Mouse (Mus musculus) heart, adult 2 months (tissue): ENCODE results near the gene Ldb3. TPM values are rescaled to one million over a fixed set of nuclear protein-coding genes. Genes with fewer than 3 reads are reported as not detected.

Experiments used
- DNase-seq, 2 experiments: peaks; one replicate each; pipeline ENCODE4 v3.0.0; 2021
- H3K27ac ChIP-seq: fragments of 200-600 bp; 2 replicates; pipeline ENCODE4 v1.8.1; 2022
- H3K27me3 ChIP-seq: fragments of 200-500 bp; 2 replicates; pipeline ENCODE4 v1.6.1; 2012; ENCODE audit warnings: mild to moderate bottlenecking, low read length, inconsistent platforms, mixed read lengths; ENCODE audit not compliant: control insufficient read depth, insufficient read depth
- H3K36me3 ChIP-seq: fragments of 200-500 bp; 2 replicates; pipeline ENCODE4 v1.6.1; 2012; ENCODE audit warnings: low read length, inconsistent platforms; ENCODE audit not compliant: control insufficient read depth, insufficient read depth
- H3K4me1 ChIP-seq: fragments of 200-500 bp; 2 replicates; pipeline ENCODE4 v1.6.1; 2011; ENCODE audit warnings: low read length; ENCODE audit not compliant: control insufficient read depth, insufficient read depth
- H3K4me3 ChIP-seq: fragments of 200-600 bp; 2 replicates; pipeline ENCODE4 v1.8.1; 2022
- H3K79me2 ChIP-seq: fragments of 200-500 bp; replicated peaks from 2 replicates; pipeline ENCODE4 v1.6.1; 2012; ENCODE audit warnings: mild to moderate bottlenecking, inconsistent platforms, low read length, moderate library complexity, mixed read lengths; ENCODE audit not compliant: control insufficient read depth, insufficient read depth
- H3K9ac ChIP-seq: fragments of 200-500 bp; 2 replicates; pipeline ENCODE4 v1.6.1; 2012; ENCODE audit warnings: low read depth, mild to moderate bottlenecking, control low read depth, inconsistent platforms, low read length, mixed read lengths
- CTCF ChIP-seq: fragments of 200-600 bp; IDR thresholded peaks from 2 replicates; pipeline ENCODE4 v1.8.1; 2022; ENCODE audit warnings: antibody characterized with exemption, mild to moderate bottlenecking, moderate library complexity
- EP300 ChIP-seq: fragments of 200-500 bp; IDR thresholded peaks from 2 replicates; pipeline ENCODE4 v1.6.1; 2011; ENCODE audit warnings: low read depth, low read length, control low read depth; ENCODE audit not compliant: insufficient read depth
- POLR2A ChIP-seq: fragments of 200-500 bp; IDR thresholded peaks from 2 replicates; pipeline ENCODE4 v1.6.1; 2011; ENCODE audit warnings: mild to moderate bottlenecking, low read depth, low read length, control low read depth; ENCODE audit not compliant: insufficient read depth
- WGBS: fragments of 180-500 bp; shearing (Covaris S2); methylation state at CpG from one replicate; pipeline ENCODE4 v1.1.7; 2018; 5-methylcytosine and 5-hydroxymethylcytosine counted together
- intact Hi-C: fragments of 180-260 bp; cut with DNase I; formaldehyde crosslinking; loops from one replicate; pipeline ENCODE4 v1.15.1; 2025
- polyA plus RNA-seq: library from polyadenylated mRNA; depleted of rRNA; stranded (reverse); fragments of >200 nt; gene quantifications from 2 replicates; pipeline ENCODE4 v1.2.3, GENCODE M21; 2012
- total RNA-seq, 2 experiments: library from RNA; stranded (reverse); gene quantifications; 2 replicates each; pipeline ENCODE4 v1.2.3; 2021

The Ldb3 gene
- total and polyA plus RNA-seq, 3 experiments = 940 to 1,138 (median 1,084) TPM

DNA sequence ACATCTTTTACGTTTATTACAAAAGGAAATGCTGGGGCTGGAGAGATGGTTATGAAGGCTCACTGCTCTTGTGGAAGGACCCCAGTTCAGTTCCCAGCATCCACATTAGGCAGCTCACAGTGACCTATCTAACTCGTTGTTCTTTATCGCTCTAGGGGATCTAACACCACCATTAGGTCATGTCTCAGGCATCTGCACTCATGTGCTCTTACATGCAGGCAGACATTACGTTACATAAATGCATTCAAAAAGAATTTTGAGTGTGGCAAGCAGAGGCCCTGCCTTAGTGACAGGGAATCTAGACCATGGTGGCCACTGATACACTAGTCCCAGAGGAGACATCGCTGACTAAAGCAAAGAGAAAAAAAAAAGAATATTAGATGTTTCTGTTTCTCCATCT lies 34.6 kb upstream of the Ldb3 start:
- intact Hi-C loops = no loop called here
- DNase-seq = no peak
- Histone ChIP-seq H3K36me3 (no peaks in the 10 kb centered on the region), H3K79me2 (no peaks in the 10 kb centered on the region), H3K27ac (no peak overlapping the region), H3K27me3 (no peaks in the 10 kb centered on the region), H3K4me3 (no peak overlapping the region), H3K9ac (no peak overlapping the region), H3K4me1 (no peaks in the 10 kb centered on the region)
- no peak for TF ChIP-seq CTCF
- no peak for TF ChIP-seq EP300
- no peak for TF ChIP-seq POLR2A
- 76% methylated on average over 5 of the region's 5 CpGs for WGBS

- H3K79me2 ChIP-seq = no peaks in the 10 kb centered on the region
- 23% methylated on average over 10 of the region's 10 CpGs for WGBS
- intact Hi-C loops = no loop called here
- TF ChIP-seq POLR2A (no peak), CTCF (peak; percentile 76), EP300 (0 out of 2 replicates have a peak, but pooled peaks have one; percentile 9)
- H3K4me1 ChIP-seq = no peaks in the 10 kb centered on the region
- H3K27ac ChIP-seq = no peak overlapping the region
- H3K9ac ChIP-seq = no peak overlapping the region
- H3K36me3 ChIP-seq = no peaks in the 10 kb centered on the region
- H3K27me3 ChIP-seq = no peaks in the 10 kb centered on the region
- peak; percentile 30 to 53 for DNase-seq
- no peak overlapping the region for H3K4me3 ChIP-seq
These were observed 32.3 kb upstream of the Ldb3 start for GRCm38 (mm10) chr14:34620611-34621376.

- no peak overlapping the region for H3K27ac ChIP-seq
- no peak overlapping the region for H3K4me3 ChIP-seq
- H3K27me3 ChIP-seq = no peaks in the 10 kb centered on the region
- H3K36me3 ChIP-seq = no peaks in the 10 kb centered on the region
- no peaks in the 10 kb centered on the region for H3K79me2 ChIP-seq
- WGBS = 50% methylated on average over 9 of the region's 9 CpGs
- H3K4me1 ChIP-seq = no peaks in the 10 kb centered on the region
- no peak overlapping the region for H3K9ac ChIP-seq
- DNase-seq = no peak
- intact Hi-C loops = no loop called here
- TF ChIP-seq CTCF = no peak
- no peak for TF ChIP-seq POLR2A
- TF ChIP-seq EP300 = no peak
These were observed 30.3 kb upstream of the Ldb3 start for GRCm38 (mm10) chr14:34618808-34619207.

- peak; percentile 80; the same call in 1 of the 2 replicates for TF ChIP-seq EP300
- peak; percentile 98 for TF ChIP-seq CTCF
- TF ChIP-seq POLR2A = no peak
- H3K79me2 ChIP-seq = no peaks in the 10 kb centered on the region
- no peaks in the 10 kb centered on the region for H3K36me3 ChIP-seq
- intact Hi-C loops = loop anchor here (1.0 to 2.0 kb wide), 2 partner anchors 152 to 161 kb away; no protein-coding TSS in a partner anchor
- no peak overlapping the region for H3K27ac ChIP-seq
- no peaks in the 10 kb centered on the region for H3K4me1 ChIP-seq
- H3K4me3 ChIP-seq = no peak overlapping the region
- H3K27me3 ChIP-seq = no peaks in the 10 kb centered on the region
- WGBS = 2% methylated on average over 8 of the region's 8 CpGs
- H3K9ac ChIP-seq = no peak overlapping the region
- peak; percentile 81 to 86 for DNase-seq
These were observed 28.3 kb upstream of the Ldb3 start for GRCm38 (mm10) chr14:34616821-34617220.

- no peaks in the 10 kb centered on the region for H3K36me3 ChIP-seq
- H3K79me2 ChIP-seq = no peaks in the 10 kb centered on the region
- 71% methylated on average over 4 of the region's 4 CpGs for WGBS
- TF ChIP-seq EP300 = no peak
- TF ChIP-seq POLR2A = no peak
- TF ChIP-seq CTCF = no peak
- intact Hi-C loops = loop anchor here (1.0 to 2.0 kb wide), 2 partner anchors 153 to 163 kb away; no protein-coding TSS in a partner anchor
- H3K27ac ChIP-seq = no peak overlapping the region
- DNase-seq = no peak
- no peak overlapping the region for H3K4me3 ChIP-seq
- no peaks in the 10 kb centered on the region for H3K4me1 ChIP-seq
- no peak overlapping the region for H3K9ac ChIP-seq
- no peaks in the 10 kb centered on the region for H3K27me3 ChIP-seq
These were observed 27.1 kb upstream of the Ldb3 start for GRCm38 (mm10) chr14:34615625-34616024.

DNA sequence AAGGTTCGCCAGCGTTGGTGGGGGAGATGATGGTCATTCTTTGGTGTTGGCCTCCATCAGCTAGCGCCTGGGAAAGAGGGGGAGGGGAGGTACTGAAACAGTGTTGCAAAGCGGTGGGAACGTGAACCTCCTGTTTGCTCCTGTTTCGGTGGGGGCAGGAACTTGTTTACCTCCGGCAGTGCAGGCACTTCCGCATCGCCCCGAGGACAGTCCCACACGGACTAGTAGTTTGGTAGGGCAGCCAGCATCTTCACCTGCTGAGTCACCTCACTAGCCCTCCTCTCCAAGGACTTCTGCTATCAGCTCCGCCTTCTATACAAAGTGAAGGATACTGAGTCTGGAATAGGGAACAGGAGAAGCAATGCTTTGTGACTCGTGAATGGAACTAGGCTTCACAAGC lies 26.6 kb upstream of the Ldb3 start:
- WGBS = 11% methylated on average over 13 of the region's 13 CpGs
- no peak for TF ChIP-seq CTCF
- TF ChIP-seq POLR2A = no peak
- TF ChIP-seq EP300 = no peak
- no peak overlapping the region for H3K9ac ChIP-seq
- no peak overlapping the region for H3K4me3 ChIP-seq
- no peak for DNase-seq
- no peaks in the 10 kb centered on the region for H3K79me2 ChIP-seq
- H3K4me1 ChIP-seq = no peaks in the 10 kb centered on the region
- intact Hi-C loops = no loop called here
- no peaks in the 10 kb centered on the region for H3K36me3 ChIP-seq
- no peaks in the 10 kb centered on the region for H3K27me3 ChIP-seq
- no peak overlapping the region for H3K27ac ChIP-seq
